Mouse (Mus musculus): ENCODE measurements around the gene Slc25a35.

DNA sequence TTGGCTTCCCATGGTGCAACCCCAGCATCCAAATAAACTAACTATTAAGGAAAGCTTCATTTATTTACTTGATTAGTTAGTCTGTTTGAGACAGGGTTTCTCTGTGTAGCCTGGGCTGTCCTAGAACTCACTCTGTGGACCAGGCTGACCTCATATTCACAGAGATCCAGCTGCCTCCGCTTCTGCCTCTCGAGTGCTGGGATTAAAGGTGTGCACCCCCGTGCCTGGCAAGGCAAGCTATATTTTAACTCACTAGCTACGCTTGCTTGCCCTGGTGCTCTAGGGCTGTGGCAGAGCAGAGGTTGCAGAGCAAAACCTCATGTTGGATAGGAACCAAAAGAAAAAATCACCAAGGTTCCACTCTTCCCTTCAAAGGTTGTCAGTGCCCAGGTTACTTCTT is 27.4 kb upstream of the Slc25a35 start:
- TF ChIP-seq CTCF (IDR thresholded peaks at IDR 0.05) (no peak), EP300 (IDR thresholded peaks at IDR 0.05) (no peak)

Measured in lung, postnatal 0 days (tissue).